Mouse (Mus musculus) brain, embryonic 14.5 days (tissue): ENCODE results near the gene Crebrf. TPM values are rescaled to one million over a fixed set of nuclear protein-coding genes. Genes with fewer than 3 reads are reported as not detected.

Experiments
- DNase-seq: peaks from one replicate; pipeline ENCODE4 v3.0.0-alpha.2; 2011; ENCODE audit warnings: low read depth
- CTCF ChIP-seq: fragments of 200-500 bp; IDR thresholded peaks from 2 replicates; pipeline ENCODE4 v1.5.1; 2012; ENCODE audit warnings: inconsistent platforms, mild to moderate bottlenecking, moderate library complexity, borderline replicate concordance; ENCODE audit not compliant: insufficient read depth, insufficient read length; ENCODE audit errors: extremely low read depth
- POLR2A ChIP-seq: fragments of 200-500 bp; IDR thresholded peaks from 2 replicates; pipeline ENCODE4 v1.6.1; 2012; ENCODE audit warnings: mild to moderate bottlenecking, inconsistent platforms, borderline replicate concordance; ENCODE audit not compliant: poor library complexity, insufficient read depth, insufficient read length, severe bottlenecking; ENCODE audit errors: extremely low read depth
- polyA plus RNA-seq: library from polyadenylated mRNA; depleted of rRNA; stranded (reverse); fragments of >200 nt; gene quantifications from 2 replicates; pipeline ENCODE4 v1.2.3, GENCODE M21; 2012

Crebrf gene
- polyA plus RNA-seq, 1 experiment: 10.2 TPM

DNA sequence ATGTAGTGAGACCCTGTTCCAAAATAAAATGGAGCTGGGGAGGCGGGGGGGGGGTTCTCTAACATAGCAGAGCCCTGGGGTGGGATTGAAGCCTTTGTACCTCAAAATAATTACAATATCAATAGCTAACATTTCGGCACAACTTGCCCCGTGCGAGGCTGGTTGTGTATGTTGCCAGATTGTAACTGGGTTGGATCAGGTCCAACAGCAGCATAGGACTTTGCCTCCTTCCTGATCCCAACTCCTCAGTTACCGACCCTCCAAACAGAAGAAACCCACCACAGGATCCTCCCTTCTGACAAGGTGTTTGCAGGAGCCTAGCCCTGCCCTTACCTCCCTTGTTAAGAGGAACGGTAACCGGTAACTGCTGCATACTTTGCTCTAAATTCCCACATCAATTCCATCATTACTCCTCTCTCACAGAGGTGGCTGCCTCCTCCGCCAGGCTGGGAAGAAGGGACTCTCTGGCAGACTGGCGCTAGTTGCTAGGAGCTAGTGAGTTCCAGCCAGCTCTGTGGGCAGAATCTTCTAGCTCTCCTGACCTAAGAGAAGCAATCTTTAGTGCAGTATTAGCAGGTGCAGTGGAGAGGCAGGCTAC lies 6.4 kb upstream of the Crebrf start:
- DNase-seq: peak; percentile 54
- no peak for TF ChIP-seq CTCF

- TF ChIP-seq POLR2A (no peak), CTCF (no peak)
- no peak for DNase-seq
Observed at GRCm38 (mm10) chr17:26710049-26710448, 5.4 kb upstream of the Crebrf start.

DNA sequence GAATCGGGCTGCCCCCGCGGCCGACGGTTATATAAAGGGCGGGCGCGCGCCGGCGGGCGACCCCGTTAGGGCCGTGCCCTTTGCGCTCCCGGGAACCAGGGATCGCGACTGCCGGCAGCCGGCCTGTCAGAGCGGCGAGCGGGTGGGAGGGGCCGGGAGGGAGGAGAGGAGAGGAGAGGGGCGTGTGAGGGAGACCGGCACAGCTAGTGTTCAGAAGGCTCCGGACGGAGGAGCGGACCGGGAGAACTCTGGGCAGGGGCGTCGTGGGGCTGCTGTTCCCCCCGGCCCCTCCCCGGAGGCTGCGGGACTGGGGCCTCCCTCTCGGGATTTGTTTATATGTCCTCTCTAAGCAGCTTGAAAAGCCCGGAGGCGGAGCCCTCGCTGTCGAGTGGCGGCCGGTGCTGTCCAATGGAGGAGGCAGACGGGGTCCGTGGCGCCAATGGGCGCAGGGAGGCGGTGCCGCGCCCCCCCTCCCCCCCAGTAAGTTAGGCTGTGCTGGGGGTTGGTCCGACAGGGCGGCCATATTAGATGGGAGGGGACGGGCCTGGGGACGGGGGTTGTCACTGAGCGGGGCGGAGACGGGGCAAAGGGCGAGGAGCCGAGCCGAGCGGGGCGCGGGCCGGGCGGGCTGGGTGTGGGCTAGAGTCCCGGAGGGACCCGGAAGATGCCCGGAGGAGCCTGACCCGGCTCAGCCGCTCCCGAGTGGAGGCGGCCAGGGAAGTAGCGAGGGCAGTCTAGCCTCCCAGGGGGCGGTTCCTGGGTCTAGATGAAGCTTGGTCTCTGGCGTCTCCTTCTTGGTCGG lies 667 bp downstream of the Crebrf start:
- no peak for TF ChIP-seq CTCF
- TF ChIP-seq POLR2A: peak; percentile 34; the same call in 1 of the 2 replicates

DNA sequence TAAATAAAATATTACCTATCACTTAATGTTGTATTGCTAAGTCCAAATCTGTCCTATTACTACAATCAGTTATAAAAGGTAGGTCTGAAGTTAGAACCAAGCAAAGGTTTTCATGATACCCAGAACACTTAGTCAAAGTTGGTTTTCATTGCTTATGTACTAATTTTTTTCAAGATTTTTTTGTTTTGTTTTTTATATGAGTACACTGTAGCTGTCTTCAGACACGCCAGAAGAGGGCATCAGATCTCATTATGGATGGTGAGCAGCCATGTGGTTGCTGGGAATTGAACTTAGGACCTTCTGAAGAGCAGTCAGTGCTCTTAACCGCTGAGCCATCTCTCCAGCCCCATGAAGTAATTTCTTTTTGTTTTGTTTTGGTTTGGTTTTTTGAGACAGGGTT lies 2.4 kb downstream of the Crebrf start:
- no peak for DNase-seq
- no peak for TF ChIP-seq POLR2A
- no peak for TF ChIP-seq CTCF

More for the DNA sequence above, 667 bp downstream of the Crebrf start:
- peak; percentile 99 for DNase-seq

DNA sequence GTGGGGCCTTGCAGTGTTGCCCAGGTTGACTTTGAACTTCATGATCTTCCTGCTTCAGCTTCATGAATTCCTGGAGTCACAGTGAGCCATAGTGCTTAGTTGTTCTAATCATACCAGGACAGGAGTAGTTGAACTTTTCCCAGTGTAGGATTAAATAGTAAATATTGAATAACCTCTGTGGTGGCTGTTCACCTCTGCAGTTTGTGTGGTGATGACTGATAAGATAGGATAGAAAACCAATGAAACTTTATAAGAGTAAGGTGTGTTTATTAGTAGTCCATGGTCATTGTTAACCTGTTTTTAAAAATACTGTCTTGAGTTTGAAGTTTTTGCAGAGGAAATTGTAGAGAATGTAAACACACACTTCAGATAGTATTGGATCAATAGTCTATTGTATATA lies 4.0 kb downstream of the Crebrf start:
- no peak for DNase-seq
- no peak for TF ChIP-seq CTCF
- TF ChIP-seq POLR2A: no peak

GRCm38 (mm10) chr17:26721802-26722201 lies 6.4 kb downstream of the Crebrf start:
- DNase-seq: no peak
- TF ChIP-seq CTCF (no peak), POLR2A (no peak)

- DNase-seq: no peak
- TF ChIP-seq POLR2A: no peak
- TF ChIP-seq CTCF: no peak
Observed at GRCm38 (mm10) chr17:26724790-26725189, 9.3 kb downstream of the Crebrf start.

- TF ChIP-seq CTCF: no peak
- no peak for TF ChIP-seq POLR2A
- DNase-seq: no peak
Observed at GRCm38 (mm10) chr17:26726674-26727073, 11.2 kb downstream of the Crebrf start.

DNA sequence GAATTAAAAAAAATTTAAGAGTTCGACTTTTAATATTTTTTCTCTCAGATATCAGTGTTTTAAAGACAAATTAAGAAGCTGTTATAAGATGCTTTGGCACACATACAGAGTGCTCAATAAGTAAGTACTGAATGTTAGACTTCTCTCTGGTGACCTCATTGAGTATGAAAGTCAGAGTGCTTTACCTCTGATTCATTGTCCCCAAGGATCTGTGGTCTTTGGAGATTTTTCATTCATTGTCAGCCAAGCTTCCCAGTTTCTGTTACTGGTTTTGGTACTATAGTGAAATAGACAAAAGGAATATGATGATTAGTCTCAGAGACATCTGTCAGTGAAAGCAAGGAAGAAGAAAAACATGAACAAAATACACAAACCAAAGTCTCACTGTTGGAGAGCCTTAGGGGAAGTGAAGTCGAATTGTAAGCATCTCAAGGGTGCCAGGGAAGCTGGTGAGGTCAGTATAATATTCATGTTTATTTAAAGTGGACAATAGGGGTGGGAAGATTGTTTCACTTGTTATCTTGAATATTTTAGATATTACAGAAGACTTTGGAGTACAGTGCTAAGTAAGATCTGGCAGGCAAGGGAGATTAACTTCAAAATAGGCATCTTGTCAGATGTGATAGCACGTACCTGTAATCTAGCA lies 11.8 kb downstream of the Crebrf start:
- DNase-seq: no peak
- TF ChIP-seq CTCF (no peak), POLR2A (no peak)

DNA sequence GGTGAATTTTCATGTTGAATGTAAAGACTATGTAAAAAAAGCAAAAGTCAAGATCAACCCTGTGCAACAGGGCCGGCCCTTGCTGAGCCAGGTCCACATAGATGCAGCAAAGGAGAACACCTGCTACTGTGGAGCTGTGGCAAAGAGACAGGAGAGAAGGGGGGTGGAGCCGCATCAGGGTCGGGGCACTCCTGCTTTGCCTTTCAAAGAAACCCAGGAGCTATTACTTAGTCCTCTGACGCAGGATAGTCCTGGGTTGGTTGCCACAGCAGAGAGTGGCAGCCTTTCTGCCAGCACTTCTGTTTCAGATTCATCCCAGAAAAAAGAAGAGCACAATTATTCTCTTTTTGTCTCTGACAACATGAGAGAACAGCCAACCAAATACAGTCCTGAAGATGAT lies 27.1 kb downstream of the Crebrf start:
- TF ChIP-seq CTCF: no peak
- no peak for TF ChIP-seq POLR2A
- DNase-seq: no peak

GRCm38 (mm10) chr17:26743294-26743693 lies 27.8 kb downstream of the Crebrf start:
- no peak for TF ChIP-seq CTCF
- TF ChIP-seq POLR2A: no peak
- DNase-seq: no peak
